Mouse (Mus musculus) heart, adult 10 weeks (tissue): ENCODE measurements around the gene Krtap9-1. TPM values are rescaled to one million over a fixed set of nuclear protein-coding genes. Genes with fewer than 3 reads are reported as not detected.

Source experiments
- polyA plus RNA-seq: library from polyadenylated mRNA; stranded (reverse); fragments of 350-450 nt; fragmentation: Illumina TruSeq; extraction: RNeasy Lipid Tissue Mini Kit (QIAGEN cat#74804); gene quantifications from one replicate; pipeline ENCODE4 v1.2.3, GENCODE M21; 2014; ENCODE audit warnings: low read depth, low replicate concordance

The Krtap9-1 gene
- polyA plus RNA-seq: not detected

DNA sequence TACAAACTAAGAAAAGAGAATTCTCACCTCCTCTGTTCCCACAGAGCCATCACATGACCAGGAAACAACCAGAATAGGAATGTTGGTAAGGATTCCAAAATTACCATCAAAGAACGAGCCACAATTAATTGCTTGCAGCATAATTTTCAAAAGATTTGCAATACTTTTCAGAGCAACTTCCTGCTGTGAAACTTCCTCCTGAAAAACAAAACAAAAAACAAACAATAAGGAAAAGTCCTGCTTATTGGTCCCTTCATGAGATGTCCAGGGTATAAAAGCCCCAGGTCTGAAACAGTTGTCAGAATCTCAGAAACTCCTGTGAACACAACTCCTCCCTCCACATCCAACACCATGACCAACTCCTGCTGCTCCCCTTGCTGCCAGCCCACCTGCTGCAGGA, at the start of gene Krtap9-1:
Gene Krtap9-1, plus strand, starts transcription at position 301 of the 400 bp plus-strand sequence.

DNA sequence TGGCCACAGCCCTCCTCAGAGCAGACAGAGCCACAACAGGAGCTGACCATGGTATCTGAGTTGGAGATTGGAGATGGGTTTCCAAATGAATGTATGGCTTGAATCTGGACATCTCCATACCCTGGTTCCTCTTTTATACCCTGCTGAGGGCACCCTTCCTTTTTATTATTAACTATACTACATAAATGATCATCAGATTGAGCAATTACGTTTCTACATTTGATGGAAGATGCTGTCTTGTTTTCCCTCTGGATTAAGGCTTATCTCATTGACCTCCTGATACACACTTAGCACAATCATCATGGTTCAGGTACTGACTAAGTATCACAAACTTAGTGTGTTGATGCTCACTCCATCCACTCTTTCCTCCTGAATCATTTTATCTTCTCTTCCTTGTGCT, 35.2 kb upstream of the Krtap9-1 start, which contains the start of gene 2300003K06Rik:
Gene 2300003K06Rik, minus strand, starts transcription at position 101 of the 400 bp plus-strand sequence.

DNA sequence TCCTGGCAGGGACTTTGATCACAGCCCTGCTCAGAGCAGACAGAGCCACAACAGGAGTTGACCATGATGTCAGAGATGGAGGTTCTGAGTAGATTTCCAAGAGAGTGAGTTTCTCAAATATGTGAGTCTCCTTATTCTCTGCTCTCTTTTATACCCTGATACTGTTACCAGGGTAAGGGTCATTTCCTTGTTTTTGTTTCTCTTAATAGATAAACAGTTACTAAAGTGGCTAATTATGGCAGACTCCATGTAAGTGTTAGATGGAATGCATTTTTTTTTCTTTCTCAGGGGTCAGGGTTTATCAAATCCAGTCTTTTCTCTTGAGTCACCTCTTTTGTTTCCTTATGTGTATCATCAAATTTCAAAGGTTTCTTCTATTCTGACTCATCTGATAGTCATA, 21.7 kb upstream of the Krtap9-1 start, which contains the start of gene Krtap4-16:
Gene Krtap4-16, minus strand, starts transcription at position 101 of the 400 bp plus-strand sequence.

DNA sequence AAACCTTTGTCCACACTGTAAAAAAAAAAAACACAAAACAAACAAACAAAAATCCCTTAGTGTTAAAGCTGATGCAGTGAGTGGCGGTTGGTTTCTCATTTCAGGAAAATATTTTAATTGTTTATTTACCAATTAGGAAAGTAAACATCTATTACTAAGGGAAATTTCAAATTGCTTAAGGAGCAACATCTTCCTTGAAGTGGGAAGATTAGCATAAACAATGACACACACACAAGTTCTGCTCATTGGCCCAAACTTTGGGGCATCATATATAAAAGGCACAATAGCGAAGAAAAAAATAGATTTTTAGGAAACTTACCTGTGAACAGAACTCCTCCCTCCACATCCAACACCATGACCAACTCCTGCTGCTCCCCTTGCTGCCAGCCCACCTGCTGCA, 15.6 kb upstream of the Krtap9-1 start, which contains the start of gene Gm11568:
Gene Gm11568, plus strand, starts transcription at position 301 of the 400 bp plus-strand sequence.

DNA sequence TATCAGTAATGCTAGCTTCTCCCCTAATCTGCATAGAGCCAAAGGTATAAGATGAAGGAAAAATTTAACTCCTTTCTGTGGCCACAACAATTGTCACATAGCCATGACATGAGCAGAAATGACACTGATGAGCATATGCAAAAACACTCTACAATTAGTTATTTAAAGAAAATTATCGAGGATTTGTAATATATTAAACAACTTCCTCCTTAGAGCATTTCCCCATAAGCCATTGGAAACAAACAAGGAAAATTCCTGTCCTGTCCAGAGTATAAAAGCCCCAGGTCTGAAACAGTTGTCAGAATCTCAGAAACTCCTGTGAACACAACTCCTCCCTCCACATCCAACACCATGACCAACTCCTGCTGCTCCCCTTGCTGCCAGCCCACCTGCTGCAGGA, 9.0 kb upstream of the Krtap9-1 start, which contains the start of gene Gm11559:
Gene Gm11559, plus strand, starts transcription at position 301 of the 400 bp plus-strand sequence.

DNA sequence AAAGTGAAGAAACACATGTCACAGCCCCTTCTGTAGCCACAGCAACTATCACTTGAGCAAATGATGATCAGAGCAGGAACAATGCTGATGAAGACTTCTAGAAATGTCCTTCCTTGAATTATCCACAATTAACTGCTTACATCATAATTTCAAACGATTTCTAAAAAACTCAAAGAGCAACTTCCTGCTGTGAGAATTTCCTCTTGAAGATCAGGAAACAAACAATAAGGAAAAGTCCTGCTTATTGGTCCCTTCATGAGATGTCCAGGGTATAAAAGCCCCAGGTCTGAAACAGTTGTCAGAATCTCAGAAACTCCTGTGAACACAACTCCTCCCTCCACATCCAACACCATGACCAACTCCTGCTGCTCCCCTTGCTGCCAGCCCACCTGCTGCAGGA, 5.7 kb downstream of the Krtap9-1 start, which contains the start of gene Gm11567:
Gene Gm11567, plus strand, starts transcription at position 301 of the 400 bp plus-strand sequence.

DNA sequence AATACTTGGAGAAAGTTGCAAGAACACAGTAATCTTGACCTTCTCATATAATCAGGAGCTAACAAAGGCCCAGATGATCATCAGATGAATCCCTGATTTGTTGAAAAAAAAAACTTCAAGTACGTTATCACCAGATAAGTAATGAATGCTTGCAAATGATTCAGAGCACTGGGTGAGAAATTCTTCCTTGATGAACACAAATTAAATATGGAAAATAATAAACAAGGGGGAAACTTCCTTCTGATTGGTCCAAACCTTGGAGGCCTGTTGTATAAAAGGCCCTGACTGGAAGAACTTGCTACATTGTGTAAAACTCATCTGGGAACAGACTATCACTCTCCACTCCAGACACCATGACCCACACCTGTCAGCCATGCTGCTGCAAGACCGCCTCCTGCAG, 34.4 kb downstream of the Krtap9-1 start, which contains the start of gene Krtap31-1:
Gene Krtap31-1, plus strand, starts transcription at position 301 of the 400 bp plus-strand sequence.

DNA sequence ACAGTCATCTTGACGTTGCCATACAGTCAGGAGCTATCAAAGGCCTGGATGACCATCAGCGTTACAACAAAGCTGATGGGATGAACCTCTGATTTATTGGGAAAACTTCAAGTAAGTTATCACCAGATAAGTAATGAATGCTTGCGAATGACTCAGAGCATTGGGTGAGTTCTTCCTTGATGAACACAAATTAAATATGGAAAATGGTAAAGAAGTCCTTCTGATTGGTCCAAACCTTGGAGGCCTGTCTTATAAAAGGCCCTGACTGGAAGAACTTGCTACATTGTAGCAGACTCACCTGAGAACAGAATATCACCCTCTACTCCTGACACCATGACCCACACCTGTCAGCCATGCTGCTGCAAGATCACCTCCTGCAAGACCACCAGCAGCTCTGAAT, 41.3 kb downstream of the Krtap9-1 start, which contains the start of gene Gm11565:
Gene Gm11565, plus strand, starts transcription at position 301 of the 400 bp plus-strand sequence.

Other genes with a start within 250 kb of the Krtap9-1 start
- gene Krtap4-1, start 245.2 kb upstream of the Krtap9-1 start, polyA plus RNA-seq: not detected
- not detected for gene Krtap4-2, start 238.3 kb upstream of the Krtap9-1 start, polyA plus RNA-seq
- not detected for gene Krtap4-7, start 229.3 kb upstream of the Krtap9-1 start, polyA plus RNA-seq
- not detected for gene Gm11555, start 223.2 kb upstream of the Krtap9-1 start, polyA plus RNA-seq
- gene Gm11563, start 214.4 kb upstream of the Krtap9-1 start, polyA plus RNA-seq: not detected
- gene Krtap4-6, start 207.4 kb upstream of the Krtap9-1 start, polyA plus RNA-seq: not detected
- gene Gm14190, start 182.6 kb upstream of the Krtap9-1 start, polyA plus RNA-seq: not detected
- gene Gm14180, start 139.1 kb upstream of the Krtap9-1 start, polyA plus RNA-seq: not detected
- not detected for gene Gm11595, start 100.5 kb upstream of the Krtap9-1 start, polyA plus RNA-seq
- not detected for gene Krtap4-8, start 92.7 kb upstream of the Krtap9-1 start, polyA plus RNA-seq
- gene Krtap4-9, start 88.2 kb upstream of the Krtap9-1 start, polyA plus RNA-seq: not detected
- gene Gm11596, start 79.9 kb upstream of the Krtap9-1 start, polyA plus RNA-seq: not detected
- not detected for gene Gm11569, start 74.5 kb upstream of the Krtap9-1 start, polyA plus RNA-seq
- gene Gm11554, start 68.9 kb upstream of the Krtap9-1 start, polyA plus RNA-seq: not detected
- gene Krtap4-13, start 63.5 kb upstream of the Krtap9-1 start, polyA plus RNA-seq: not detected
- not detected for gene Gm11564, start 57.7 kb upstream of the Krtap9-1 start, polyA plus RNA-seq
- gene 2300003K06Rik, start 35.3 kb upstream of the Krtap9-1 start, polyA plus RNA-seq: not detected
- gene Krtap4-16, start 21.8 kb upstream of the Krtap9-1 start, polyA plus RNA-seq: not detected
- gene Gm11568, start 15.5 kb upstream of the Krtap9-1 start, polyA plus RNA-seq: not detected
- gene Gm11559, start 8.9 kb upstream of the Krtap9-1 start, polyA plus RNA-seq: not detected
- gene Gm11567, start 5.8 kb downstream of the Krtap9-1 start, polyA plus RNA-seq: not detected
- gene Krtap31-1, start 34.5 kb downstream of the Krtap9-1 start, polyA plus RNA-seq: not detected
- gene Gm11565, start 41.4 kb downstream of the Krtap9-1 start, polyA plus RNA-seq: not detected
- gene Krtap31-2, start 62.9 kb downstream of the Krtap9-1 start, polyA plus RNA-seq: not detected
- not detected for gene Krtap9-5, start 75.1 kb downstream of the Krtap9-1 start, polyA plus RNA-seq
- not detected for gene Krtap29-1, start 105.7 kb downstream of the Krtap9-1 start, polyA plus RNA-seq
- not detected for gene Krtap16-1, start 113.2 kb downstream of the Krtap9-1 start, polyA plus RNA-seq
- gene Krtap17-1, start 120.6 kb downstream of the Krtap9-1 start, polyA plus RNA-seq: not detected
- not detected for gene Krt33a, start 142.8 kb downstream of the Krtap9-1 start, polyA plus RNA-seq
- gene Krt33b, start 156.5 kb downstream of the Krtap9-1 start, polyA plus RNA-seq: not detected
- gene Krt34, start 168.2 kb downstream of the Krtap9-1 start, polyA plus RNA-seq: not detected
- not detected for gene Krt31, start 177.2 kb downstream of the Krtap9-1 start, polyA plus RNA-seq
- not detected for gene Krt32, start 214.8 kb downstream of the Krtap9-1 start, polyA plus RNA-seq
- gene Krt35, start 222.9 kb downstream of the Krtap9-1 start, polyA plus RNA-seq: not detected
- gene Krt36, start 232.2 kb downstream of the Krtap9-1 start, polyA plus RNA-seq: not detected
- gene Krt13, start 248.2 kb downstream of the Krtap9-1 start, polyA plus RNA-seq: not detected